Mouse (Mus musculus) adrenal gland, postnatal 25 days (tissue): ENCODE data around the gene Ptprd. TPM values are rescaled to one million over a fixed set of nuclear protein-coding genes. Genes with fewer than 3 reads are reported as not detected.
"Not testable (repeated sequence)": the region's sequence is repeated elsewhere in the genome, so short reads cannot be mapped to it uniquely, and the experiment has no call there.

ENCODE experiments used
- DNase-seq: peaks from one replicate; pipeline ENCODE4 v3.0.0; 2021; ENCODE audit warnings: mixed read lengths
- total RNA-seq: library from RNA; stranded (reverse); gene quantifications from 2 replicates; pipeline ENCODE4 v1.2.3, GENCODE M21; 2021

Ptprd gene
- total RNA-seq, 1 experiment from 2014 or later, result 142 TPM

GRCm38 (mm10) chr4:76443553-76443952 is 1768.2 kb downstream of the Ptprd start:
- no peak for DNase-seq

GRCm38 (mm10) chr4:76440791-76441364 is 1770.9 kb downstream of the Ptprd start:
- peak; percentile 83 for DNase-seq

- DNase-seq, result no peak
These were observed 1773.2 kb downstream of the Ptprd start for GRCm38 (mm10) chr4:76438496-76439079.

GRCm38 (mm10) chr4:76438068-76438467 is 1773.7 kb downstream of the Ptprd start:
- DNase-seq, result no peak

GRCm38 (mm10) chr4:76435920-76436319 is 1775.8 kb downstream of the Ptprd start:
- no peak for DNase-seq

- DNase-seq, result no peak
These were observed 1782.0 kb downstream of the Ptprd start for GRCm38 (mm10) chr4:76429769-76430168.

- not testable (repeated sequence) for DNase-seq
These were observed 1784.7 kb downstream of the Ptprd start for GRCm38 (mm10) chr4:76427036-76427435.

GRCm38 (mm10) chr4:76425230-76425575 is 1786.6 kb downstream of the Ptprd start:
- no peak for DNase-seq

GRCm38 (mm10) chr4:76424324-76425229 is 1787.2 kb downstream of the Ptprd start:
- no peak for DNase-seq

- no peak for DNase-seq
These were observed 1789.6 kb downstream of the Ptprd start for GRCm38 (mm10) chr4:76422113-76422512.

- DNase-seq, result no peak
These were observed 1792.1 kb downstream of the Ptprd start for GRCm38 (mm10) chr4:76419641-76420040.

GRCm38 (mm10) chr4:76417676-76418075 is 1794.1 kb downstream of the Ptprd start:
- no peak for DNase-seq

- no peak for DNase-seq
These were observed 1796.1 kb downstream of the Ptprd start for GRCm38 (mm10) chr4:76415624-76416023.

GRCm38 (mm10) chr4:76414591-76414990 is 1797.2 kb downstream of the Ptprd start:
- no peak for DNase-seq

GRCm38 (mm10) chr4:76410053-76410452 is 1801.7 kb downstream of the Ptprd start:
- DNase-seq, result no peak

- DNase-seq, result no peak
These were observed 1802.6 kb downstream of the Ptprd start for GRCm38 (mm10) chr4:76409159-76409558.

GRCm38 (mm10) chr4:76405862-76406454 is 1805.8 kb downstream of the Ptprd start:
- no peak for DNase-seq

- no peak for DNase-seq
These were observed 1808.5 kb downstream of the Ptprd start for GRCm38 (mm10) chr4:76403219-76403618.

- no peak for DNase-seq
These were observed 1823.9 kb downstream of the Ptprd start for GRCm38 (mm10) chr4:76387887-76388286.

- DNase-seq, result no peak
These were observed 1824.6 kb downstream of the Ptprd start for GRCm38 (mm10) chr4:76386978-76387824.

GRCm38 (mm10) chr4:76385818-76386217 is 1825.9 kb downstream of the Ptprd start:
- no peak for DNase-seq
